Mouse (Mus musculus): ENCODE measurements around the gene Slc16a8. TPM values are rescaled to one million over a fixed set of nuclear protein-coding genes. Genes with fewer than 3 reads are reported as not detected.

The Slc16a8 gene
- total and polyA plus RNA-seq, 3 experiments, result 0.08 to 0.83 TPM; not detected in 1

DNA sequence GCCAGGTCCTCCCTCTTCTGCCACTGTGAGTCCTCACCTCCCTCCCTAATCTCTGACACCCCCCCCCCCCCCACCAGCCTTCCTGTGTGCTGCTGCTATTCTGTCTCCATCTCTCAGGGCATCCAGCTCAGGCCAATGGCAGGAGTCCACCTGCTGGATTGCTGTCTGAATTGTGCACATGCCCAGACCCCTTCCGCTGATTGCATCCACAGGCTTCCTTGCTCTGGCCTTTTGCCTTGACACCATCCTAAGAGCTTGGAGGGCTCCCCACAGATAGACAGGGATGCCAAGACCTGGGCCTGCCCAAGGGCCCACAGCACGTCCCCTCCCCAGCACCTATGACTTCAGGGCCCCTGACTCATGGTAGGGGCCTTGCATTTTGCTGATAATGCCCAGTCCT lies 44.2 kb downstream of the Slc16a8 start:
- Histone ChIP-seq H3K27ac (ENCODE audit: insufficient read depth, low read depth) (no peak overlapping the region), H3K4me1 (ENCODE audit: control insufficient read depth in 1 of 2, insufficient read depth in 2 of 2) (peaks cover 8 to 50% of the 10 kb centered on the region in 2 experiments), H3K27me3 (replicated peaks) (no peaks in the 10 kb centered on the region), H3K4me3 (replicated peaks in 1 of 3; ENCODE audit: low read depth in 2 of 3, low read length in 2 of 3, poor library complexity in 1 of 3) (peak overlapping the region in 1 of 3 experiments; percentile 67), H3K79me2 (replicated peaks; ENCODE audit: control insufficient read depth, extremely low read depth, insufficient read depth, poor library complexity, severe bottlenecking) (peaks cover 9% of the 10 kb centered on the region), H3K4me2 (ENCODE audit: insufficient read depth, low read depth, poor library complexity, severe bottlenecking) (0 out of 2 replicates have a peak overlapping the region, but pooled peaks have one; percentile 60), H3K9ac (ENCODE audit: insufficient read depth, low read depth) (peak overlapping the region; percentile 66; the same call in 1 of the 2 replicates), H3K36me3 (replicated peaks in 1 of 2; ENCODE audit: control insufficient read depth in 1 of 2, insufficient read depth in 1 of 2, low read length in 1 of 2) (peaks cover 23 to 51% of the 10 kb centered on the region in 2 experiments), H3K9me3 (replicated peaks; ENCODE audit: low read length) (no peaks in the 10 kb centered on the region)
- in situ Hi-C loops (cut with MboI; ENCODE audit: low pct_ligation_motif_present, low pct_unique_long_range_greater_than_20kb, low sequenced_read_pairs), result loop anchor here (5.0 kb wide), 1 partner anchor 33 kb away; no protein-coding TSS in a partner anchor
- TF ChIP-seq IRF4 (IDR thresholded peaks at IDR 0.05; ENCODE audit: low read depth, low read length) (no peak), PAX5 (IDR thresholded peaks at IDR 0.05; ENCODE audit: low read length) (no peak), POLR2AphosphoS2 (IDR thresholded peaks at IDR 0.05; ENCODE audit: low read depth, low read length) (no peak), SIN3A (IDR thresholded peaks at IDR 0.05; ENCODE audit: low read length) (no peak), JUND (conservative IDR thresholded peaks at IDR 0.05; ENCODE audit: low read depth, low read length) (no peak), CHD1 (IDR thresholded peaks at IDR 0.05; ENCODE audit: low read depth, low read length) (no peak), MEF2A (IDR thresholded peaks at IDR 0.05; ENCODE audit: borderline replicate concordance, low read depth, low read length) (no peak), TCF12 (IDR thresholded peaks at IDR 0.05; ENCODE audit: low read depth, low read length) (no peak), POLR2A (IDR thresholded peaks at IDR 0.05; ENCODE audit: low read depth, low read length) (no peak), RCOR1 (conservative IDR thresholded peaks at IDR 0.05; ENCODE audit: low read depth, low read length) (no peak), ELF1 (IDR thresholded peaks at IDR 0.05; ENCODE audit: low read depth, low read length) (no peak), ZKSCAN1 (IDR thresholded peaks at IDR 0.05; ENCODE audit: borderline replicate concordance, low read depth, low read length) (no peak), MAX (IDR thresholded peaks at IDR 0.05; ENCODE audit: low read length) (no peak), UBTF (IDR thresholded peaks at IDR 0.05; ENCODE audit: low read depth, low read length) (no peak), ZC3H11A (IDR thresholded peaks at IDR 0.05; ENCODE audit: low read depth, low read length) (no peak), MAFK (IDR thresholded peaks at IDR 0.05; ENCODE audit: insufficient replicate concordance, low read length) (no peak), EP300 (IDR thresholded peaks at IDR 0.05; ENCODE audit: low read length) (no peak), ZMIZ1 (IDR thresholded peaks at IDR 0.05; ENCODE audit: low read depth, low read length) (no peak), MXI1 (IDR thresholded peaks at IDR 0.05; ENCODE audit: low read depth, low read length) (no peak)
- dilution Hi-C loops (cut with MboI; ENCODE audit: extremely low pct_ligation_motif_present, extremely low pct_unique_long_range_greater_than_20kb, low sequenced_read_pairs), result no loop called here
- no peak for DNase-seq (ENCODE audit: extremely low read depth)

GRCm38 (mm10) chr15:79208758-79209439 lies 45.7 kb downstream of the Slc16a8 start:
- dilution Hi-C loops (cut with MboI; ENCODE audit: extremely low pct_ligation_motif_present, extremely low pct_unique_long_range_greater_than_20kb, low sequenced_read_pairs) (no loop called here), in situ Hi-C loops (cut with MboI; ENCODE audit: low pct_ligation_motif_present, low pct_unique_long_range_greater_than_20kb, low sequenced_read_pairs) (no loop called here)
- Histone ChIP-seq H3K79me2 (replicated peaks; ENCODE audit: control insufficient read depth, extremely low read depth, insufficient read depth, poor library complexity, severe bottlenecking) (peaks cover 9% of the 10 kb centered on the region), H3K27ac (ENCODE audit: insufficient read depth, low read depth) (peak overlapping the region; percentile 25; the same call in 1 of the 2 replicates), H3K4me1 (ENCODE audit: control insufficient read depth in 1 of 2, insufficient read depth in 2 of 2) (peaks cover 8 to 46% of the 10 kb centered on the region in 2 experiments), H3K9me3 (replicated peaks; ENCODE audit: low read length) (no peaks in the 10 kb centered on the region), H3K27me3 (replicated peaks) (no peaks in the 10 kb centered on the region), H3K4me2 (ENCODE audit: insufficient read depth, low read depth, poor library complexity, severe bottlenecking) (peak overlapping the region; percentile 60), H3K4me3 (replicated peaks in 1 of 3; ENCODE audit: low read depth in 2 of 3, low read length in 2 of 3, poor library complexity in 1 of 3) (peak overlapping the region; percentile 67 to 99 (median 77)), H3K9ac (ENCODE audit: insufficient read depth, low read depth) (peak overlapping the region; percentile 66), H3K36me3 (replicated peaks in 1 of 2; ENCODE audit: control insufficient read depth in 1 of 2, insufficient read depth in 1 of 2, low read length in 1 of 2) (peaks cover 16 to 37% of the 10 kb centered on the region in 2 experiments)
- DNase-seq (ENCODE audit: extremely low read depth), result peak; percentile 83
- TF ChIP-seq ZC3H11A (IDR thresholded peaks at IDR 0.05; ENCODE audit: low read depth, low read length), result no peak
- no peak for TF ChIP-seq GABPA (IDR thresholded peaks at IDR 0.05; ENCODE audit: insufficient replicate concordance, low read depth, low read length)
- 0 out of 2 replicates have a peak, but pooled peaks have one; percentile 17 for TF ChIP-seq CHD1 (IDR thresholded peaks at IDR 0.05; ENCODE audit: low read depth, low read length)
- no peak for TF ChIP-seq MAFK (IDR thresholded peaks at IDR 0.05; ENCODE audit: insufficient replicate concordance, low read length)
- 0 out of 2 replicates have a peak, but pooled peaks have one; percentile 41 for TF ChIP-seq MAZ (IDR thresholded peaks at IDR 0.05; ENCODE audit: low read depth, low read length)
- no peak for TF ChIP-seq CHD2 (IDR thresholded peaks at IDR 0.05; ENCODE audit: low read length)
- no peak for TF ChIP-seq EP300 (IDR thresholded peaks at IDR 0.05; ENCODE audit: low read length)
- TF ChIP-seq PAX5 (IDR thresholded peaks at IDR 0.05; ENCODE audit: low read length), result no peak
- peak; percentile 66; the same call in 1 of the 2 replicates for TF ChIP-seq TBP (conservative IDR thresholded peaks at IDR 0.05; ENCODE audit: low read depth, low read length)
- TF ChIP-seq ELF1 (IDR thresholded peaks at IDR 0.05; ENCODE audit: low read depth, low read length), result peak; percentile 64; the same call in 1 of the 2 replicates
- peak; percentile 59 for TF ChIP-seq USF2 (conservative IDR thresholded peaks at IDR 0.05; ENCODE audit: low read depth, low read length)
- peak; percentile 70; the same call in 1 of the 2 replicates for TF ChIP-seq MXI1 (IDR thresholded peaks at IDR 0.05; ENCODE audit: low read depth, low read length)
- TF ChIP-seq NELFE (IDR thresholded peaks at IDR 0.05; ENCODE audit: low read depth, low read length), result peak; percentile 75
- TF ChIP-seq MYC (IDR thresholded peaks at IDR 0.05; ENCODE audit: low read depth, low read length), result peak; percentile 81; the same call in 1 of the 2 replicates
- no peak for TF ChIP-seq UBTF (IDR thresholded peaks at IDR 0.05; ENCODE audit: low read depth, low read length)
- no peak for TF ChIP-seq ZKSCAN1 (IDR thresholded peaks at IDR 0.05; ENCODE audit: borderline replicate concordance, low read depth, low read length)
- TF ChIP-seq MEF2A (IDR thresholded peaks at IDR 0.05; ENCODE audit: borderline replicate concordance, low read depth, low read length), result peak; percentile 31; the same call in 1 of the 2 replicates
- TF ChIP-seq POLR2A (IDR thresholded peaks at IDR 0.05; ENCODE audit: low read depth, low read length), result peak; percentile 90
- TF ChIP-seq CTCF (conservative IDR thresholded peaks at IDR 0.05 in 1 of 2, IDR thresholded peaks at IDR 0.05 in 1 of 2; ENCODE audit: low read depth in 2 of 2, low read length in 2 of 2), result no peak
- TF ChIP-seq E2F4 (IDR thresholded peaks at IDR 0.05; ENCODE audit: insufficient replicate concordance, low read depth, low read length), result no peak
- peak; percentile 79 for TF ChIP-seq SIN3A (IDR thresholded peaks at IDR 0.05; ENCODE audit: low read length)
- TF ChIP-seq JUN (IDR thresholded peaks at IDR 0.05; ENCODE audit: insufficient read depth, low read depth, low read length), result no peak
